In the genomic region with DNA sequence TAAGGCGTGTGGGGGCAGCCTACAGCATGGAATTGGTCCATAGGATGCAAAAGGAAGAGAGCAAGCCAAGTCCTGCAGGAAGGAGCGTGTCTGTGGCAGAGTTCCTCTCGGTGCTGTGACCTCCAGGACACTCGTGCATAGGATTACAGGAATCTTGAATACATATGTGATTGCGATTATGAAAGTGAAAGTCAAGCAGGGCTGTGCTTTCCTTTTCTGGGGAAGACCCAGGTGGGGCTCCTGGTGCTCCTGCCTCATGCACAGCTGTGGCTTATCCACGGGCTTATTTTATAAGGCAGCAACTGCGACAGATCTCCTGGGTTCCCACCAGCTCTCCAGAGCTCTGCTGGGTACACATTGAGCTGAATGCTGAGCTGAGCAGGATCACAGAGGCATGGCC, we compare ENCODE assay signal across 31 mouse cellular contexts. TPM values are rescaled to one million over a fixed set of nuclear protein-coding genes. Genes with fewer than 3 reads are reported as not detected.
DNase-seq lines count a peak whose midpoint lies in the region; ATAC-seq and TF ChIP-seq lines count a peak whose summit lies in the region.
"Had no signal": no experiment of that assay in that cellular context is flagged by ENCODE, and none has a peak within 500 bp of the region (broad histone marks: within the 10 kb centered on the region; RNA-seq: fewer than 3 reads in every experiment).

No protein-coding gene starts in this region.

- WGBS in thymus, adult 2 months, result 35% methylated on average over 7 of the region's 7 CpGs

- 0 out of 2 replicates have a peak overlapping the region, but pooled peaks have one; percentile 6 for H3K4me3 ChIP-seq in thymus, adult 2 months (ENCODE audit: control insufficient read depth, insufficient read depth, low read length)
- H3K4me3 ChIP-seq: embryonic facial prominence, embryonic 13.5 days; forebrain, embryonic 10.5 days; hindbrain, embryonic 10.5 days; midbrain, embryonic 12.5 days; neural tube, embryonic 15.5 days had no signal

- TF ChIP-seq POLR2A in thymus, adult 2 months (IDR thresholded peaks at IDR 0.05; ENCODE audit: control insufficient read depth, extremely low read depth, insufficient read depth, low read length, poor library complexity), result no peak

- no peak for DNase-seq in thymus, adult 2 months
- no peak for DNase-seq in thymus, postnatal 36 days
- DNase-seq in induced T-regulatory cell, adult 2 months (ENCODE audit: low read depth), result peak; percentile 47
- DNase-seq in thymus, postnatal 4 days, result peak; percentile 26
- no peak for DNase-seq in left cerebral cortex, postnatal 14 days (ENCODE audit: low spot score in 2 of 2)
- DNase-seq: adrenal gland, postnatal 25 days; cerebellum, adult 18-20 months; cerebellum, postnatal 10 days; heart, postnatal 14 days; kidney, adult 8-10 months; liver; lung, adult 2 months; lung, postnatal 10 days; retina, postnatal 1 day; right cerebral cortex, postnatal 14 days; spleen, adult 18-20 months had no signal

- intact Hi-C loops in left cerebral cortex, postnatal 14 days (cut with DNase I), result no loop called here

- ATAC-seq in CD4-positive, CD25-positive, alpha-beta regulatory T cell, adult 4 months, result peak; percentile 72
- ATAC-seq in monocyte, adult 5-6 weeks (replicated peaks; ENCODE audit: insufficient number of reproducible peaks, low FRiP score, low TSS enrichment, poor library complexity, severe bottlenecking), result no peak
- ATAC-seq: forebrain, embryonic 16.5 days; hindbrain, embryonic 16.5 days; intestine, embryonic 16.5 days had no signal

- H3K27ac ChIP-seq in thymus, adult 2 months (ENCODE audit: control insufficient read depth, insufficient read depth, low read length), result no peak overlapping the region; the same call in 1 of the 2 replicates
- H3K27ac ChIP-seq: embryonic facial prominence, embryonic 13.5 days; forebrain, embryonic 10.5 days; hindbrain, embryonic 10.5 days; kidney, postnatal 0 days; liver, embryonic 14.5 days; macrophage; midbrain, embryonic 12.5 days; neural tube, embryonic 15.5 days had no signal

- H3K36me3 ChIP-seq in thymus, adult 2 months (ENCODE audit: control insufficient read depth, insufficient read depth, low read length), result no peaks in the 10 kb centered on the region
- H3K36me3 ChIP-seq: embryonic facial prominence, embryonic 13.5 days; forebrain, embryonic 10.5 days; hindbrain, embryonic 10.5 days; midbrain, embryonic 12.5 days; neural tube, embryonic 15.5 days had no signal

- TF ChIP-seq CTCF in thymus, adult 2 months (IDR thresholded peaks at IDR 0.05; ENCODE audit: borderline replicate concordance, control insufficient read depth, extremely low read depth, insufficient read depth, low read length, poor library complexity), result no peak

- no peaks in the 10 kb centered on the region for H3K27me3 ChIP-seq in thymus, adult 2 months (ENCODE audit: control insufficient read depth, insufficient read depth, low read length)
- H3K27me3 ChIP-seq: embryonic facial prominence, embryonic 13.5 days; midbrain, embryonic 12.5 days; neural tube, embryonic 15.5 days had no signal

- peaks cover 84% of the 10 kb centered on the region for H3K4me1 ChIP-seq in thymus, adult 2 months (replicated peaks; ENCODE audit: control insufficient read depth, insufficient read depth, low read length)
- H3K4me1 ChIP-seq: midbrain, embryonic 12.5 days had no signal

RNA-seq across cellular contexts. Expression of gene Adrb1, which starts 39.2 kb away (rescaled TPM):
- 6.6 and 6.9 TPM in 2 replicates for polyA plus RNA-seq in thymus, adult 2 months (2012; rRNA removed)
- polyA plus RNA-seq in CD4-positive, CD25-positive, alpha-beta regulatory T cell, adult 4 months (2017; shearing (Covaris generic)), result not detected
- total RNA-seq in left cerebral cortex, postnatal 14 days (2021), result 10 to 100 TPM; 40.1 to 43.9 TPM
- total RNA-seq in monocyte, adult 5-6 weeks (2017), result 12.4 to 20.2 TPM (median 15.5 TPM) in 3 replicates
- total RNA-seq: common myeloid progenitor, adult 5-6 weeks; MEL had no signal

Comparison
In these comparisons a context has a peak if more than half of its experiments do, and no peak if none do; other contexts are left out.
1. DNase-seq: peak in induced T-regulatory cell, adult 2 months (single experiment) and thymus, postnatal 4 days (single experiment); none in thymus, adult 2 months (single experiment), thymus, postnatal 36 days (0 of 2) and left cerebral cortex, postnatal 14 days (0 of 2).